Mouse (Mus musculus): ENCODE results near the gene Wls. TPM values are rescaled to one million over a fixed set of nuclear protein-coding genes. Genes with fewer than 3 reads are reported as not detected.

The Wls gene
- polyA plus RNA-seq, 1 experiment from 2014 or later = 128 TPM

DNA sequence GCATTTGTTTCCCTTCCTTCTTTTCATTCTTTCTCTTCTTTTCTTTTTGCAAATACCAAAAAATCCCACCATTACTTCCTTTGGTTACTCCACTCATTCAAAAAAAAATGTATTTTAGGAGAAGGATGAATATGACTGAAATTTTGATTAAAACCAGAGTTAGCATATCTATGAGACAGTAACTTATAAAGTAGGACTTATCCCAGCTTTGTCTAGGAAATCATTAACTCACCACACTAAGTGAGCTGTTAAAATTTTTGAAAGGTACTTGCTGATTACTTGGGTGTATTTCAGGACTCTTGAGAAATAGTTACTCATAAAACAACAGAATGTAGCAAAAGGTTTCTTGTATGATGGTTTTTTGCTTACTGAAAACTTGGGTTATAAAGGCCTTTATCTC is 8.7 kb downstream of the Wls start:
- H3K9me3 ChIP-seq (replicated peaks; ENCODE audit: control insufficient read depth, low read length) = no peaks in the 10 kb centered on the region
- H3K4me2 ChIP-seq = no peak overlapping the region
- H3K36me3 ChIP-seq (ENCODE audit: control insufficient read depth, insufficient read depth, low read length) = no peaks in the 10 kb centered on the region
- 0 out of 2 replicates have a peak, but pooled peaks cover 6% of the 10 kb centered on the region for H3K4me1 ChIP-seq (ENCODE audit: control insufficient read depth, insufficient read depth, low read length)
- ATAC-seq (replicated peaks; ENCODE audit: insufficient number of reproducible peaks, low FRiP score, low TSS enrichment) = no peak
- no peak overlapping the region for H3K27ac ChIP-seq (ENCODE audit: low read depth, low read length)
- H3K9ac ChIP-seq (ENCODE audit: low read depth, low read length) = no peak overlapping the region
- H3K4me3 ChIP-seq (ENCODE audit: low read depth, low read length) = no peak overlapping the region
- no peaks in the 10 kb centered on the region for H3K27me3 ChIP-seq (ENCODE audit: control insufficient read depth, insufficient read depth, low read length)

DNA sequence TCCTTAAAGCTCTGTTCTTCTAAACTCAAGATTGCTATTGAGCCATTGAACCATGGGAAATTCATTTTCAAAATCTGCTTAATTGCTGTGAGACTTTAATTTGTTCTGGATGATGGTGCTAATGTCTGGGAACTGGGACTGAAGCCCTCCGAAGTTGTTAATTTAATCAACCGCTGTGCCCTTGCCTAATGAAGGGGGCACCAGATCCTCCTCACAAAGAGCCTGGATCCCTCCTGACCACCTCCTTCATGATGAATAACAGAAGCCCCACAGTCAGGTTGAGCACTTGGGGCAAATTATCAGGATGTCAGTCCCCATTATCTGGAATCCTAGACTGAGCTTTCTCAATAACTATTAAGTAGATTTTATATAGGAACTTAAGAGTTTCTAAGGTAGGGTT is 12.0 kb downstream of the Wls start:
- WGBS (ENCODE audit: insufficient replicate concordance) = 82% methylated on average over 2 of the region's 2 CpGs
- Histone ChIP-seq H3K27ac (ENCODE audit: low read depth, low read length) (no peak overlapping the region), H3K36me3 (ENCODE audit: control insufficient read depth, insufficient read depth, low read length) (no peaks in the 10 kb centered on the region), H3K9ac (ENCODE audit: low read depth, low read length) (no peak overlapping the region), H3K4me2 (no peak overlapping the region), H3K27me3 (ENCODE audit: control insufficient read depth, insufficient read depth, low read length) (no peaks in the 10 kb centered on the region), H3K4me3 (ENCODE audit: low read depth, low read length) (no peak overlapping the region), H3K9me3 (replicated peaks; ENCODE audit: control insufficient read depth, low read length) (no peaks in the 10 kb centered on the region), H3K4me1 (ENCODE audit: control insufficient read depth, insufficient read depth, low read length) (0 out of 2 replicates have a peak, but pooled peaks cover 6% of the 10 kb centered on the region)
- no peak for ATAC-seq (replicated peaks; ENCODE audit: insufficient number of reproducible peaks, low FRiP score, low TSS enrichment)

DNA sequence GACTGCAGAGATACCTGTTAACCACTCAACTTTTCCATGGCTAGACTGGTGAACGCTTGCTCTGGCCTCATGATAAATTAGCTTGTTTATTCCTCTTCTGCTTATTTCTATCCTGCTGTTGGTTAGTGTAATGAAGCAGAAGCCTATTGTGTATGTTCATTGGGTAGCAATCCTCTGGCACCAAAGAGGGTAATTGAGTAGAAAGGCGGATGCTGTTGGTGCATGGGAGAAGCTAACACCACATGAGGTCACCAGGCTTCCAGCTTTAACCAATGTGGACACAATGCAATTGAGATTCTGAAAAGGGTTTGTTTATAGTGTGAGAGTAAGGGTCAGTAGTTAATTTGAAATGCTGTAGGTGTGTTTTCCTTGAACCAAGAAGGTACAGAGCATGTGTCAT is 12.5 kb downstream of the Wls start:
- H3K4me1 ChIP-seq (ENCODE audit: control insufficient read depth, insufficient read depth, low read length) = 0 out of 2 replicates have a peak, but pooled peaks cover 3% of the 10 kb centered on the region

DNA sequence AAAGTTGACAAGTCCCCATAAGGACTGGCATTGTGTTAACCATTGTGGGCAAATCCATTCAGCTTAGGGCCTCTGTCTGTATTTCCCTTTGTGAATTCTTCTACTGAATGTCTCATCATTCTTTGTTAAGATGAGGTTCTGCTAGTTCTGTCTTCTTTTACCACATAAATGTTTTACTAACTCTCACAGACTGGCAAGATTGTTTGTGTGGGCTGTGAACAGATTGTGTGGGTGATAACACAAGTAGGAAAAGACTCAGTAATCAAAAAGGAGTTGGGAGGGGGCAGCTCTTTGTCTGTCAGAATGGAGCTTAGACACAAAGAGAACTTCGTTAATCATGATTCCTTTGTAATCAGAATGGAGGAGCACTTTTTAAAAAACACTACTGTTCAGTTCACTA is 17.6 kb downstream of the Wls start:
- no peak for ATAC-seq (replicated peaks; ENCODE audit: insufficient number of reproducible peaks, low FRiP score, low TSS enrichment)
- 76% methylated on average over 1 of the region's 1 CpGs for WGBS (ENCODE audit: insufficient replicate concordance)

More for the DNA sequence above, 12.5 kb downstream of the Wls start:
- 79% methylated on average over 2 of the region's 2 CpGs for WGBS (ENCODE audit: insufficient replicate concordance)
- Histone ChIP-seq H3K27me3 (ENCODE audit: control insufficient read depth, insufficient read depth, low read length) (no peaks in the 10 kb centered on the region), H3K36me3 (ENCODE audit: control insufficient read depth, insufficient read depth, low read length) (no peaks in the 10 kb centered on the region), H3K27ac (ENCODE audit: low read depth, low read length) (no peak overlapping the region), H3K9me3 (replicated peaks; ENCODE audit: control insufficient read depth, low read length) (no peaks in the 10 kb centered on the region), H3K9ac (ENCODE audit: low read depth, low read length) (no peak overlapping the region), H3K4me3 (ENCODE audit: low read depth, low read length) (no peak overlapping the region), H3K4me2 (no peak overlapping the region)
- ATAC-seq (replicated peaks; ENCODE audit: insufficient number of reproducible peaks, low FRiP score, low TSS enrichment) = no peak

DNA sequence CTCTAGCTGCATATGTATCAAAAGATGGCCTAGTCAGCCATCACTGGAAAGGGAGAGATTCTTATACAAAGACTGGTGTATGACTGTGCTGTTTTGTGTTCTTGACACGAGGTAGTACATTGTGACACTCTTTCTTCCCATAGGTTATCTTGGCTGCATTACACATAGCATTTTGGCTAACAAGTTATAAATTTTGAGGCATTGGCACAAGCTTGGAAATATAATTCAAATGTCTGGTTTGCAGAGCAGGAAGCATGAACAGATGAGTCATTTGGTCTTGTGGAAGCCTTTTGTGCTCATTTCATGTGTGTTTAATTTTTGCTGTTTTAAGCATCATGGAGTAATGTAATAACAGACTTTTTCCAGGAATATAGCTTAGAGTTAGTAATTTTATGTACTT is 26.2 kb downstream of the Wls start:
- Histone ChIP-seq H3K9me3 (replicated peaks; ENCODE audit: control insufficient read depth, low read length) (no peaks in the 10 kb centered on the region), H3K4me2 (no peak overlapping the region), H3K4me1 (ENCODE audit: control insufficient read depth, insufficient read depth, low read length) (no peaks in the 10 kb centered on the region), H3K36me3 (ENCODE audit: control insufficient read depth, insufficient read depth, low read length) (no peaks in the 10 kb centered on the region), H3K27me3 (ENCODE audit: control insufficient read depth, insufficient read depth, low read length) (no peaks in the 10 kb centered on the region), H3K27ac (ENCODE audit: low read depth, low read length) (no peak overlapping the region), H3K9ac (ENCODE audit: low read depth, low read length) (no peak overlapping the region), H3K4me3 (ENCODE audit: low read depth, low read length) (no peak overlapping the region)
- no peak for ATAC-seq (replicated peaks; ENCODE audit: insufficient number of reproducible peaks, low FRiP score, low TSS enrichment)
- WGBS (ENCODE audit: insufficient replicate concordance) = 81% methylated on average over 1 of the region's 1 CpGs

More for the DNA sequence above, 17.6 kb downstream of the Wls start:
- H3K9me3 ChIP-seq (replicated peaks; ENCODE audit: control insufficient read depth, low read length) = no peaks in the 10 kb centered on the region
- no peak overlapping the region for H3K27ac ChIP-seq (ENCODE audit: low read depth, low read length)
- H3K4me2 ChIP-seq = no peak overlapping the region
- no peaks in the 10 kb centered on the region for H3K4me1 ChIP-seq (ENCODE audit: control insufficient read depth, insufficient read depth, low read length)
- H3K9ac ChIP-seq (ENCODE audit: low read depth, low read length) = no peak overlapping the region
- H3K27me3 ChIP-seq (ENCODE audit: control insufficient read depth, insufficient read depth, low read length) = no peaks in the 10 kb centered on the region
- no peak overlapping the region for H3K4me3 ChIP-seq (ENCODE audit: low read depth, low read length)
- no peaks in the 10 kb centered on the region for H3K36me3 ChIP-seq (ENCODE audit: control insufficient read depth, insufficient read depth, low read length)

DNA sequence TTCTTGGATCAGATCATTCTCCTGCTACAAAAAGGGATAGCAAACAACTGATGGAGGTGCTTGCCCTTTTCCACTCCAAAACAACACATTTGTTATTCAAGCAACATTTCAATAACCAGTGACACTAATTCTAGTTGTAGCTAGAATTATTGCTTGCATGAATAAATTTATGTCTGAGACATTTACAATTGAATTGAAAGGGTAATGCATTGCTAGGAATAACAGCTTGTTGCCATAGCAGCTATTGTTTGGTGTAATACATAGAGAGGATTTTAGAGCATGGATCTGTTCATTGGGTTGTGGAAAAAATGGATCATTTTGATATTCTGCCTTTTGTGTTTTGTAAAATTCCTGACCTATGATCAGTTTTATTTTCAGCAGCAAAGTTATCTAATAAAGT is 39.5 kb downstream of the Wls start:
- Histone ChIP-seq H3K36me3 (ENCODE audit: control insufficient read depth, insufficient read depth, low read length) (peaks cover 2% of the 10 kb centered on the region; the same call in 1 of the 2 replicates), H3K9ac (ENCODE audit: low read depth, low read length) (no peak overlapping the region), H3K4me2 (no peak overlapping the region), H3K27ac (ENCODE audit: low read depth, low read length) (no peak overlapping the region), H3K9me3 (replicated peaks; ENCODE audit: control insufficient read depth, low read length) (no peaks in the 10 kb centered on the region), H3K4me1 (ENCODE audit: control insufficient read depth, insufficient read depth, low read length) (peaks cover 14% of the 10 kb centered on the region), H3K27me3 (ENCODE audit: control insufficient read depth, insufficient read depth, low read length) (no peaks in the 10 kb centered on the region), H3K4me3 (ENCODE audit: low read depth, low read length) (no peak overlapping the region)
- ATAC-seq (replicated peaks; ENCODE audit: insufficient number of reproducible peaks, low FRiP score, low TSS enrichment) = no peak

DNA sequence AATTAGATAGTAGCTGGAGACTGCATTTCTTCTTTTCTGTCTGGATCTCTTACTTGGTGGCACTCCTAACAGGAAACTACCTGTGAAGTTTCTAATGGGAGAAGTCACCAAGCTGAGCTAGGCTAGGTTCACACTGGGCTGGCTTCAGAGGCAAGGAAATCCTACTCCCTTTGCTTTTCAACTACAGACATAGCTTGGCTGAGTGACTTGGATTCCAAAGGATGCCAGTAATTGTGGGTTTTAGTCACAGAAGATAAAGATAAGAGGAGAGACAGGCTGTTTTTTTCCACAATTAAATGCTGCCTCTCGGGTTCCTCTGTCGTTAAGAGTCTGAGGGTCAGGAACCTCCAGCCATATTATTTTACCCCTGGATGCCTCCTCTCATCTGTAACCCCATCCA is 43.9 kb downstream of the Wls start:
- Histone ChIP-seq H3K4me1 (ENCODE audit: control insufficient read depth, insufficient read depth, low read length) (peaks cover 30% of the 10 kb centered on the region), H3K4me3 (ENCODE audit: low read depth, low read length) (no peak overlapping the region), H3K4me2 (no peak overlapping the region), H3K36me3 (ENCODE audit: control insufficient read depth, insufficient read depth, low read length) (no peaks in the 10 kb centered on the region), H3K9me3 (replicated peaks; ENCODE audit: control insufficient read depth, low read length) (no peaks in the 10 kb centered on the region), H3K9ac (ENCODE audit: low read depth, low read length) (no peak overlapping the region), H3K27me3 (ENCODE audit: control insufficient read depth, insufficient read depth, low read length) (no peaks in the 10 kb centered on the region), H3K27ac (ENCODE audit: low read depth, low read length) (no peak overlapping the region)
- no peak for ATAC-seq (replicated peaks; ENCODE audit: insufficient number of reproducible peaks, low FRiP score, low TSS enrichment)
- 4% methylated on average over 2 of the region's 2 CpGs for WGBS (ENCODE audit: insufficient replicate concordance)

DNA sequence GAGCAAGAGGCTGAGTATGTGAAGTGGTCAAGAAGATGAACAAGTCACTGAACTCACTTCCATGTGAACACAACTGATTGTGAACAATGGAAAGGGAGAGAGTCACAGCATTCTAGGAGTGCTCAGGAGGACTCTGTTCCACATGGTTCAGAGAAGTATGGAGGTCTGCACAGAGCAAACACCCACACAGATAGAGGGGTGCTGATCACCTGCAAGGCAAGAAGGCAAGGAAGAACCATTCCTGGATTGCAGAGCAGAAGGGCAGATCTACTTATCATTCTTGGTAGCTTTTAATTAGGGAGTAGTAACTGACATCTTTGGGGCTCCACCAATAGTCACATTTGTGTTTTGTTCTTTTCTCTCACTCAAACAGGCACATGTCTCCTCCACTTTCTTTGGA is 45.3 kb downstream of the Wls start:
- Histone ChIP-seq H3K27ac (ENCODE audit: low read depth, low read length) (peak overlapping the region; percentile 84), H3K9me3 (replicated peaks; ENCODE audit: control insufficient read depth, low read length) (no peaks in the 10 kb centered on the region), H3K4me3 (ENCODE audit: low read depth, low read length) (no peak overlapping the region), H3K27me3 (ENCODE audit: control insufficient read depth, insufficient read depth, low read length) (no peaks in the 10 kb centered on the region), H3K9ac (ENCODE audit: low read depth, low read length) (no peak overlapping the region), H3K4me1 (ENCODE audit: control insufficient read depth, insufficient read depth, low read length) (peaks cover 30% of the 10 kb centered on the region), H3K4me2 (peak overlapping the region; percentile 43), H3K36me3 (ENCODE audit: control insufficient read depth, insufficient read depth, low read length) (no peaks in the 10 kb centered on the region)
- ATAC-seq (replicated peaks; ENCODE audit: insufficient number of reproducible peaks, low FRiP score, low TSS enrichment) = no peak

DNA sequence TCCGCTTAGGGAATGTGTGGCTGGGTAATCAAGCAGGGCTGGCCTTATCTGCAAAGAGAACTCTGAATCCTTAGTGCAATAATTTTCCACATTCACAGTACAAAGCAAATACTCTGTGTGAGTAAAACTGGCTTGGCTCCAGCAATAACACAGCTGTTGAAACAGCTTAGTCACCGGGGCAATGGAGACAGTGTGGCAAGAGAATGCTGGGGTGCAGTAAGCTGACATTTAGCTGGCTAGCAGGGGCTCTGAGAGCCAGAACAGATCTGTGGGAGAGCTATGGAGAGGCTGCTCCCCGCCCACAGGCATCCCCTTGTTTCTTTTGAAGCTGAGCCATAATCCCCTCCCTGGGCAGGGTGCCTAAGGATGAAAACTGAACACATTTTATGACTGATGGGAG is 45.8 kb downstream of the Wls start:
- Histone ChIP-seq H3K27ac (ENCODE audit: low read depth, low read length) (peak overlapping the region; percentile 84), H3K4me3 (ENCODE audit: low read depth, low read length) (no peak overlapping the region), H3K27me3 (ENCODE audit: control insufficient read depth, insufficient read depth, low read length) (no peaks in the 10 kb centered on the region), H3K4me1 (ENCODE audit: control insufficient read depth, insufficient read depth, low read length) (peaks cover 30% of the 10 kb centered on the region), H3K9ac (ENCODE audit: low read depth, low read length) (no peak overlapping the region), H3K4me2 (peak overlapping the region; percentile 43), H3K9me3 (replicated peaks; ENCODE audit: control insufficient read depth, low read length) (no peaks in the 10 kb centered on the region), H3K36me3 (ENCODE audit: control insufficient read depth, insufficient read depth, low read length) (no peaks in the 10 kb centered on the region)
- peak; percentile 79 for ATAC-seq (replicated peaks; ENCODE audit: insufficient number of reproducible peaks, low FRiP score, low TSS enrichment)
- 16% methylated on average over 3 of the region's 3 CpGs for WGBS (ENCODE audit: insufficient replicate concordance)

Measured in heart, embryonic 11.5 days (tissue).